Mouse (Mus musculus) cerebellum, adult 11-12 months (tissue): ENCODE measurements at regions not wholly inside any gene's neighbourhood (a gene's known extent, or its start where the extent isn't known, plus 50 kb on each side); places are given as distances from the start of the nearest gene placed in this dataset.

Experiments
- DNase-seq: peaks from one replicate; pipeline ENCODE4 v3.0.0; 2022

DNA sequence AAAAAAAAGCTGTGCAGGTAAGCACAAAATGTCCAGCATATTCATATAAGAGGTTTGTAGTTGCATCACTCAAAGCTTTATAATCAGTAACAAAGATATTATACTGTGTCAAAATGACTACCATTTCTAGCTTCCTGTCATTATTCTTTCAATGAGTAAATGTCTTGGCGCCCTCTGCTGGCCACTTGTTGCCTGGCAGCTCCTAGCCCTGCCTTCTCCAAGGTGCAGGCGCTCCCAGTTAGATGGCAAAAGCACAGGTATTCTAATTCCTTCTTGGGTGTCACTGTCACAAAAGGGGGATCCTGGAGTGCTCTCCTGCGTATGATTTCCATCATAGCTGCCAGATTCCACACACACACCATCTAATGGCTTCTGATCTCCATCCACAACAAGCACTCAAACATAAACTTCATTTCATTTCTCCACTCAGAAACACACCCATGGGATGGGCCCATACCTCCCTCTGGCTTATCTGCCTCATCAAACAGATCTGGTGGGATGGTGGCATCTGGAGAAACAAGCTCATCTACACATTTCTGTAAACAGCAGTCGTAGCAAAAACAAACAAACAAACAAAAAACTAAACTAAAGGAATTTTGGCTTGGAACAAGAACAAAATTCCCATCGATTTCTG lies 49.9 kb upstream of the Paip1 start:
- peak; percentile 20 for DNase-seq
